Mouse (Mus musculus) thymus, postnatal 14 days (tissue): ENCODE measurements at regions not wholly inside any gene's neighbourhood (a gene's known extent, or its start where the extent isn't known, plus 50 kb on each side); places are given as distances from the start of the nearest gene placed in this dataset.

Experiments
- DNase-seq: peaks from one replicate; pipeline ENCODE4 v3.0.0; 2021

DNA sequence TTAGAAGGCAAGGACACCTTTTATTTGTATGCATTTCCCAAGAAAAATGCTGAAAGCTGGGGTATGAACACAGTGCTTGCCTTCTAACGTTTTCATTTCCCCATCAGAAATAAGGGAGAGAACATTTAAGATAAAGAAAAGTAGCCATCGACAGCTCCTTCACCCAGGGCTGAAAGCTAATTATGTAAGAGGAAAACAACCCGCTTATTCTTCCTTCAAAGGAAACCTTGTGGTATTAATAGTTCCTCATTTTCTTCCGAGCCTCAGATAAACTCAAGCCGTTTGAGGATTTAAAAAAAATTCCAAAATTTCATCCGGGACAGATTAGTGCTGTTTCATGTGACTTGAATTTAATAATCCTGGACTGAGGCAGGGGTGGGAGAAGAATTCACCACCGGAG, 512.2 kb upstream of the Gm10131 start:
- DNase-seq = no peak

DNA sequence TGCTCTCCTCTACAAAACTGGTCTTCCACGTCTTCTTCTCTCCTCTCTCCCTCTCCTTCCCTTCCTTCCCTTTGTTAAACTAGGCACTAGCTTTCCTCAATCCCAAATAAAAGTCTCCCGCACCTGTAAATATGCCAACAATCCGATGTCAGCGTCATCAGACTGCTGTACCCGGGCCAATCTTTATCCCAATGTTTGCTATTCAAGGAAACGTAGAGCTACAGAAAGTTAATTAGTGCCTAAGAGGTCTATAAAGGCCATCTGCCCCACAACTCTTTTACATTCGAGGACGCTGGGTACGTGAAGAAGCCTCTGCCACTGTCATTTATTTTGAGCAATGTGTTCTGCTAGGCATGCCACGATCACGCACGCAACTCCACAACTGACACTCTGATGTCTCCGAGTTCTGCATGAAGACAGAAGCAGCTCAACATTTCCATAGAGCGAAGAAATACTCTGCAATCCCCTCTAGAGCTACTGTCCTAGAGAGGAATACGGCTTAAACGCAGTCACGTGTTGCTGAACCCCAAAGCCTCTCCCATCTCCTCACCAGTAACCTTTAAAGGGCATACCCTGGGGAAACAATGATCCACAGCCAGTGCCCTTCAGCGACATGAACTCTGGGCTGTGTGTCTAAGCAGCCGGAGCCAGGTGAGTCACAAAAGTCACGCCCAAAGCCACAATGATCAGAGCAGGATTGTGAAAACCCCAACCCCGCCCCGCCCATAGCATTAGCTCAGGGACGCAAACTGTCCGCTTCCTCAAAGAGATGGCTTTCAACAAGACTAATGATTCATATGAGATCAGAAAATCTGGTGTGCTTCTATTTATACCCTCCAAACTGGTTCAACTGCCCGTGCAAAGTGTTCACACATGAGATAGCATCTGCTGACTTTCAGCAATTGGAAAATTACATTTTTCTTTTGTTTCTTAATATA, 510.9 kb upstream of the Gm10131 start:
- DNase-seq = peak; percentile 36

DNA sequence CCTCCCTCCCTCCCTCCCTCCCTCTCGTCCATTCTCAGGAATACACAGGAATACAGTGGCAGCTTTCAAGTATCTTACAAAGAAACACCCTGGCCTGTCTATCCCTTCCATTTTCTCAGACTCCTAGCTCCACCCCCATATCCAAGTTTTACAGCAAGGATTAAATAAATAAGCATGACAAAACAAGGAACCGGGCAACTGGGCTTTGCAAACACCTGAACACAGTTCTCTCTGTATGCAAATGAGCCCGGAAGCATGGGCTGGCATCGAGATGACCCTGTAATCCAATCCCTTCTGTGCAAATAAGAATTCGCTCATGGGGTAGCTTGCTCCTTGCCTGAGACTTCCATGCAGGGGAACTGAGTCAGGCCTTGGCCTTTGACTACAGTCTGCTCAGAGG, 506.5 kb upstream of the Gm10131 start:
- no peak for DNase-seq

DNA sequence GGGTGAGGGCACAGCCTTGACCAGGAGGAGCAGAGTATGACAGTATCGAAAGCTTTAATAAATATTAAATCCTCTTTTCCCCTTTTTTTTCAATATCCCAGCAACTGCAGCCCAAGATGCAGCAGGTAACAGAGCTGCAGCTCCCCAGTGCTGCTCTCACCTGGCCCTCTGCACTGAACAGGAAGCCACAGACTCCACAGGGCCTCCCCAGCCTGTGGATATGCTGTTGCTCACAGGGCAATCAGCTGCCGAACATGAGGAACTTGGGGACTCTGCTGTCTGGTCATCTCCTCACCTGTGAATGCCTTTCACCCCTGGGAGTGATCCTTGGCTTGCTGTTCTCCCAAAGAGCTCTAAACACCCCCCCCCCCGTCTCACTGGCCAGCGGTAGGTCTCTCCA, 503.4 kb upstream of the Gm10131 start:
- DNase-seq = peak; percentile 76

DNA sequence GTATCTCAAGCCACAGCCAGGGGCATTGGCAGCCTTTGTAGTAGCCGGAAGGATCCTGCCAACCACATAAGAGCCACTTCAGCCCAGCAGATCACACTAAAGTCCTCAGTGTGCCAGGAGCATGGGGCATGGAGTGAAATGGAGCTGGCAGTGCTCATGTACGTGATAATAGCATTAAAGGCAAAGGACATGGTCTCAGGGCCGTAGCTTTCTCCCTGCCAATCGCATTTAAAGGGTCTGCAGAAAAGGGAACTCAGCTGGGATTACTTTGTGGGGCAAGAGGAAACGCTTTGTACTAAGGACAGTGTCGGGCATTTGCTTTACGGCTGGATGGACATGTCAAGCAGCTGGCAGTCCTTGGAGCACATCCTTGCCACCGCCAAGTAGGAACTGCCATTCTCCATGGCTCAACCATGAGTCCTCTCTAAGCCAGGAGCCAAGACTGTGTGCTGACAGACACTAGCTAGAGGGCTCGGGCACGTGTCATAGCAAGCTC, 502.5 kb upstream of the Gm10131 start:
- DNase-seq = peak; percentile 17

DNA sequence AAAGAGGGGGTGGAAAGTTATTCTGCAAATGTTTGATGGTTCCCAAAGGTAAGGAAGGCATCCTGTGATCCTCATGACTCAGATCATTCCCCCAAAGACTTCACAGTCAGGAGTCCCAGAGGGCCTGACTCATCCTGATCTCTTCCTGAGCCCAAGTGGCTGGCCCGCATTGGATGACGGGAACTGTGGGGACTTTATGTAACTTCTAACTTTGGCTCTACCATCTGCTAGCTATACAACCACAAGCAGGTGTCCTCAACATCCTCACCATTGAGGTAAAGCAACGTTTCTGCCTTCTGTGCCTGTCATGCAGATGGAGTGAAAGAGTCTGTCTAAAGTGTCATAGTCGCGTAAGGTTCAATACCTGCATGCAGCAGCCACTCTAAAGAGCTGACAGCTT, 501.6 kb upstream of the Gm10131 start:
- peak; percentile 65 for DNase-seq

DNA sequence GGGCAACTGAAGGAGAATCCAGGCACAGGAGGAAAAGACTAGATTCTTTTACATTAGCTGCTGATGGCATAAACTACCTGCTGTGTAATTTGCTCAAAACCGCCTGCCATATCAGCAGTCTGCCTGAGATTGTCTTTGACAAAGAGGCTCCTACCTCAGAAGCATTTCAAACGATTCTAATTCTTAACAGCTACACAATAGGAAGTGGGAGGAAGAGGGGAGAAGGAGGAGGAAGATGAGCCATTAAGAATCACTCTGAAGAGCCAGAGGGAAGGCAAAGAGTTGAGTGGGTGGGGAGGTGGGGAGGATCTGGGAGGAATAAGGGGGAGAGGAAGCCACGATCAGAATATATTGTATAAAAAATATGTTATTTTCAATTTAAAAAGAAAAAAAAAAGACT, 500.9 kb upstream of the Gm10131 start:
- DNase-seq = no peak

DNA sequence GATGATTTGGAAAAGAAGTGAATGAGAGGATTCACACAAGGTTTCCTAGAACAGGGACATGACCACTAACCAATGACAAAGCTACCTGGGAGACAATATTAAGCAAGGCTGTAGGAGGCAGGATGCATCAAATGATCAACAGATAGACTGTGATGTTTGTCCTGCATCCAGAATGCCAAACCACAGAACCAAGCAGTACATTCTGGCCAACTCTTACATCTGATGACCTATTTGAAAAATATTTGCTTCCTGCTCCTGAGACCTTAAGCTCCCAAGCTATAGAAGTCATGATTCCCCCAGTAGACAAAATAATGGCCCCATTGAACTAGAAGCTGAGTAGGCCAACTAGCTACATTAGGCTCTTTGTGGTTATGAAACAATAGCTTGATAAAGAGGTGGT, 498.6 kb upstream of the Gm10131 start:
- no peak for DNase-seq

DNA sequence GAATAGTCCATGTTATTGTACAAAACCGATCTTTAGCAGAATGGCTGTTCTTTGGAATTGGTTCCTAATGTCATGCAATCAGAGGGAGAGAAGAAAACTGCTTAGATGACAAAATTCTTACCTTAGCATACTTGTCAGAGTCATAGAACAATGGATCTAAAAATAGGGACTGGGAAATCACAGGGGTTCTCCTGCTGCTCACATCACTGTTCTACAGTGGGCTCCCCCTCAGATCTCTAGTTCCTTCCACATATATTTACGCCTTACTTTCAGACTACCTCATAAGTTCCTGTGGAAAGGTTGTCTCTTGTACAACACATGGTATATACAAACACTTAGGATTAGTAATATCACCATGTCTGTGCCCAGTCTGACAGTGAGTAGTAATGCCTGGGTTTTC, 495.9 kb upstream of the Gm10131 start:
- DNase-seq = no peak

DNA sequence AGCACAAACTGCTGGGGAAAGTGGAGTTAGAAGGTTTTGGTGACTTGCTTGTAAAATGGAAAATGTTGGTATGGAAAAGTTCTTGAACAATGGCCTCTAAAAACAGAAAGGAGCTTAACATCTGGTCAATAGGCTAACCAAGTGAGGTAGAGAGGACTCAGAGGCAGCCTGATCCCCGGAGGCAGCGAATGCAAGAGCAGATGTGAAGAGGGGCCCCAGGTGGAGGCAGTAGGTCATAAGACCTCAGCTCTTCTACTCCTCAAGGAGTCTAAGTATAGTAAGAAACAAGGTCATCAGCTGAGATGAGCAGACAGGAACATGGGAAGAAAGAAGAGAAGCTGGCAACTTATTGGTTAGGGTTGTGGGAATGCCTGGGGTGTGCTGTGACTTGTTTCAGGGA, 493.5 kb upstream of the Gm10131 start:
- peak; percentile 75 for DNase-seq

DNA sequence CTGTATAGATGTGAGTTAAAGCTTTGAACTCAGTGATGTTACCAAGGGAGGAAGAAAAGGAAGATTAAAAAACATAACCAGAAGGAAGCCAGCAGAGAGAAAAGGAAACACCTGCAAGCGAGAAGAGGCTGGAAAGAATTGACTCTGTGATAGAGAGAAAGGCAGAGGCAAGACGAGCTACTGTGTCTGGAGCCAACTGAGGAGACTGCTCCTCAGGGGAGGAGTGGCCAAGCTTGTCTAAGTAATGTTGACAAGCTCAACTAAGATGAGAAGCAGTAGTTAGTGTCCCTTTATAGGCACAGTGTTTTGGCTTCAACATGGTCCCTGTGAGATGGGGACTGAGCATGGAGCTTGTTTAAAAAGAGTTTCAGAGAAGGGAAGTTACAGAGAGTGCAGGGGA, 493.0 kb upstream of the Gm10131 start:
- peak; percentile 68 for DNase-seq

DNA sequence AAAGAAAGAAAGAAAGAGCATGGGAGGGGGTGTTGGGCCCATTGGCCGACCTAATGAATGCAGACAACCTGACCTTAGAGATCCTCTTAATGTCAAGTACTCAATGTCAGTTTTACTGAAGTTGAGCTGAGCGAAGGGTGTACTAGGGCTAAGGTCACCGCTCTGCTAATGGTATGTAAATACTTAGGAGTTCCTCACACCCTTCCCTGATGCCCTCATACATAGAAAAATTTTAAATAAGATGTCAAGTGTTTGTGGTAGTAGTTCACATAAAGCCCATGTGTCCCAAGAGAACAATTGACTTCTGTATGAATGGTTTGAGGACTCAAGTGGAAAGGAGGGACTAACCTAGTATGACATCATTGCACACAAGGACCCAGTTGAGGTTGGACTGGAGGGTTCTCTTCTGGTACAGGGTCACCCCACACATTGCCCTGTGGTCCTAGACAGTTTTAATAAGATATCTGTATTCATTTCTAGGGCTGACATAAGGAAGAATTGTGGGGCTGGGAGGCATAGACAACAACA, 490.0 kb upstream of the Gm10131 start:
- no peak for DNase-seq

DNA sequence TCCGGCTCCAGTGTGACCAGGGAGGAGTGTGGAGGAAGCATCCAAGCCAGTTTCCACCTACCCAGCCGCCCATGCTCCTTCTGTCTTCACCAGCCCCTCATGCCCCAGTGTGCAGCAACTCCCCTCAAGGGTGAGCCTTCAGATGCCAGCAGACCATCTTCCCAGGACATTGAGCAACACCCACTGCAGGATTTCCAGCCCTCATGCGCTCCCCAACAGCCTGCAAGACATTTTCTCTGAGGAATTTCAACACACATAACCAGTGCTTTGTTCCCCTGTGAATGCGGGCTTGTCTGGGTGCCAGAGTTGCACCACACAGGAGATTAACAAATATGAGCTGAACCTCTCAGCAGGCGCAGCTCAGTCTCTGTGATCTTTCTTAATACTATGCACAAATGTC, 489.3 kb upstream of the Gm10131 start:
- DNase-seq = no peak

DNA sequence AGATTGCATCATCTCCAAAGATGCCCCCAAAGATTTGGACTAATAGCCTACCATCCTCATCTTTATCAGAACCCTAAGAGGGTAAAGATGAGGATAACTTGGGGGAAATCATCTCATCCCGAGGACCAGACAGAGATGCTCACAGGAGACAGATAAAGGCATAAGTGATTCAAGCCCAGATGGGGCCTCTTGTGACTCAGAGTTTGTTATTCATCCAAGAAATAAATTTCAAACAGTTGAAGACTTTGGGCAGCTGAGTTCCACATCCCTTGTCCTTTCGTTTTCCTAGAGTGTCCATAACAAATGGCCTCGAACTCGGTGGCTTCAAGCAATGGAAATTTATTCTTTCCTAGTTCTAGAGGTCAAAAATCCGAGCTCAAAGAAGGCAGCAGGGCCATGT, 485.1 kb upstream of the Gm10131 start:
- DNase-seq = no peak

DNA sequence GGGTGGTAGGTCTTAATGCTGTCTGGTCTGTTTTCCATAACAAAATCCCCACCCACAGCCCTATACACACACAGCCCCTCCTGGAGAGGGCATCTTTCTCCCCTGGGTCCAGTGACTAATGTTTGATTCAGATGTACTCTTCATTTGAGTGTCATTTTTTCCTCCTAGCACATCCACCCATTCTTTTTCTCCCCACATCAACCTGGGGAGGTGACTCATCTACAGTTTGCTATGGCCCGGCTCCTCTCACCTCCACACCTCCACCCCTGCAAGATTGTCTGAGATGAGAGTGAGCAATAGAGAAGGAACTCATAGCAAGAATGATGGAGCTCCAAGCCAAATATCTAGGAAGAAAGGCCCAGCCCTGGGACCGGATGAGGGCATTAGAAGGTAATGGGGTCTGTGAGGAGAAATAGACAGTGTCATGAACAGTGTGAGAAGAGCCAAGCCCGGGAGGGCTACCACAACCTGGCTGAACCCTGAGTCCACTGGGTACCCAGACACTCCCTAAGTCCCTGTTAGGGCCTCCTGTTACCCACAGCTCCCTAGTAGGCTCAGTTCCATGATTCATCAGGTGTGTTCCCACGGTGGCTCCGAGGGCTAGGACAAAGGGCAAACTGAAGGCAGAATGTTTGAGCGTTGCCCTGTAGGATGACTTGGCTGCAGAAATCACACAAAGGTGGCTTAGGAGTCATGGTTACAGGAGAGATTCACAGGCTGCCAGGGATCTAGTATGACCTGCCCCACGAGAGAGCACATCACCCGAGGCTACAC, 479.6 kb upstream of the Gm10131 start:
- no peak for DNase-seq

DNA sequence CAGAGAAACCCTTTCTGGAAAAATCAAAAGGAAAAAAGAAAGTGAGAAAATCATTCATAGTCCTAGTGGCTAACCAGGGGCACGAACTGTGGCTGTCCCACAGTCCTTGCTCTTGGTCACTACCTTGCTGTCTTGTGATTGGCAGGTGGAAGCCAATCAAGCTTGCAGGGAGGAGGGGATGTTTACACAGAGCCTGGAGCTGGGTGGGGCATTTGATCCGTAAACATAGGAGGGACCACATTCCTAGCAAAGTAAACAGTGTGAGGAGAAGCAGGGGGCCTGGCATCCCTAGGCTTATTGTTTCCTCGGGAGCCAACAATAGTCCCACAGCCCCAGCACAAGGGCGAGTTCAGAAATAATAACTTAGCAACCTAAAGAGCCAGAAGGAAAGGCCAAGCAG, 466.5 kb upstream of the Gm10131 start:
- DNase-seq = no peak

DNA sequence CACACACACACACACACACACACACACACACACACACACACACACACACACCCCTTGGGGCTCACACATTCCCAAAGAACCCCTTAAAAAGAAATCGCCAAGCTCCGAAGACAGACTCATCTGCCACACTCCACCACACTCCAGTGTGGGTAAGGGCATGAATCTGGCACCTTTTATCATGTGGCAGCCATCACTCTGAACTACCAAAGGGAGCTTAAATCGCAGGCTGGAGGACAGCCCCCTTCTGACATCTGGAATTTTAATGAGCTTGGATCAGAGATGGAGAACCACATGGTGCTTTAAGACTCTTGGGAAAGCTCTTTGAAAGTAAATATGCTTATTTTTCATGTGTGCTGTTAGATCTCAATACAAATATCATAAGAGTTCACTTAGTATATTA, 462.5 kb upstream of the Gm10131 start:
- no peak for DNase-seq

DNA sequence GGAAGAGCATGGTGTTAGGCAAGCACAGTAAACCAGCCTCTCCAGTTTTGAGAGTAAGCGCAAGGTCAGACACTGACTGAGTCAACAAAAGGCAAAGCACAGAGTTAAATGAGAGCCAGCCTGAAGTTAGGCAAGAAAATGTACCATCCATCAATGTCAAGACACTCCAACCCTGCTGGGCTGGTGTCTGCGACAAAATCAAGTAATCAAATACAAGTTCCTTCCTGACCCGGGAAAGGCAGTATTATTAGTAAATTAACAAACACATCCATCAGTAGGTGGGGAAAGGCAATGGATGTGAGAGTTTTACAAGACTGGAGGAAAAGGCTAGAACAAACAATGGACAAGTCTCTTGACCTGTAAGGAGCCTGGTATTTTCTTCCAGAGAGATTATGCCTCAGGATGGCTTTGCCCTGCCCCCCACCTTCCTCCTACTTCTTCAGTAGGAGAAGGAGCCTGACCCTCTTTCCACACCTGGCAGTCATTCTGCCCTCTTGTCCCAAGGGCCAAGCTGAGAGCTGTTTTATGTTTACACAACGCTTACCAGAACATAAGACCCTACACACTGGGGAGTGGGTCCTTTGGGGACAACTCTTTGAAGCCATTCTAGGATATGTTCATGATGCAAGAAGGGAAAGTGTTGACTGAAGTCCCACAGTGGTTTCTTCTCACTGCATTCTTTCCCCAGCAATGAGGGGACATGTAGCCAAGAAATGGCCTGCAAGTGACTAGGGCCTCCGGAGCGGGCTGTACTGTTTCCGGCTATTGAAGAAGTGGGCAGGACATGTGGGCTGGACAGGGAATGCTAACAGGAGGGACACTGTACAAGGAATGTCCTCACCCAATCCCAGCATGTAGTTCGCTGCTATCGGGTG, 461.7 kb upstream of the Gm10131 start:
- DNase-seq = no peak

DNA sequence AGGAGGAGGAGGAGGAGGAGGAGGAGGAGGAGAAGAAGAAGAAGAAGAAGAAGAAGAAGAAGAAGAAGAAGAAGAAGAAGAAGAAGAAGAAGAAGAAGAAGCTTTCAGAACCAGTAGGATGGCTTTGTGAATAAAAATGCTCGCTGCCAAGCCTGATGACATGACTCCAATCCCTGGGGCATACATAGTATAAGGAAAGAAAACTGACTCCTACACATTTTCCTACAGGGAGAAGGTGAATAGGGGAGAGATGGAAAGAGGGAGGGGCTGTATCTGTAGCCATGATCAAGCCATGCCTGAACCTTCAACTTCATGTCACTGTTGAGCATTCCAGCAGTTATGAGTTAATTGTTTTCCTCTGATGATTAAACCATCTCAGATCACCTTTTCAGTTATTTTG, 460.2 kb upstream of the Gm10131 start:
- DNase-seq = no peak

DNA sequence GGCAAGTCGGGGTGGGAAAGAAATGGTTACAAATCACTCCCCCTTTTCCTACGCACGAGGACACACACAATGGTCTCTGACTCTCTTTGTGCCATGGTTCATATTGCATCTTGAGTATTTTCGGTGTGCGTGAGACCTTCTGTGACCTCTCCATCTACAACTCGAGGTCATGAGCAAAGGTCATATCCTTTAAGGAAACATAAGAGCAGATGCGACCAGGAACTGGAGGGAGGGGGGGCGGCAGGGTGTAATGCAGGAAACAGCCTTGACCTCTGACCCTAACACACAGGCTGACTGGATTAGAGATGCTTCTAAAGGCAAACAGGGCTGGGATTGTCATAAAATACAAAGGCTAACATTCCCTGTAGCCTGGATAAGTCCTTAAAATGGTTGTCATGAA, 450.7 kb upstream of the Gm10131 start:
- no peak for DNase-seq

DNA sequence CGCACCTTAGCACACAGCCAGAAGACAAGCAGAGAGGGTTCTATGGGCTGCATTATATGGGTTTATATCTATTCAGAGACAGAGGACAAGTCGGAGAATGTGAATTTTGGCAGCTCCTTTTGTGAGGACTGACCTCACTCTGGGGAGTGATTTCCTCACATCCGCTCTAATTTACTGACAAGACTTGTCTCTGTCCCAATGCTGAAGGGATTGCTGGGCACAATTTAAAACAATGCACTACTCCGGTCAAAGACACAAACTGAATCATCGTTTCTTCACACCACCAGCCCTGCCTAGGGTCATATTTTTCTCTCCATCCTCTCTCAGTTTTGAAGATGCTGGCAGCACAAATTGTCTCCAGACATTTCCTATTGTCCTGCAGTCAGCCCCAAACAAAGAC, 438.2 kb upstream of the Gm10131 start:
- no peak for DNase-seq

DNA sequence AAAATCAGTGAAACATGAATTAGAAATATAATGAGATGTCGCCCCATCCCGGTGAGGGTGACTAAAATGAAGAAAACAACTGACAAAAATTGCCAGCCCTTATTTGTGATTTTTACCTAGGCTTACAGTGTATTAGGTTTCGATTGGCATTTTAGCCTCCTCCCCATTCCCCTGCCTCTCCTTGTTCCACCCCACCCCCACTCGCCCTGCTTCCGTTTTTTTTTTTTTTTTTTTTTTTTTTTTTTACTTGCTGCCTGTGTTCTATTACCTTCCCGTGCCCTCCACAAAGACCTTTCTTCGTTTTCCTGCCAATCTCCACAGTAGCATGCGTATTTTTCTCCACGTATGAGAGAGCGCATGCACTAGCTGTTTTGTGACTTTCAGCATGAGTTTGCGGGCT, 435.3 kb upstream of the Gm10131 start:
- DNase-seq = peak; percentile 45
